Mouse (Mus musculus) kidney, embryonic 16.5 days (tissue): ENCODE measurements at regions not wholly inside any gene's neighbourhood (a gene's known extent, or its start where the extent isn't known, plus 50 kb on each side); places are given as distances from the start of the nearest gene placed in this dataset.
"Not testable (repeated sequence)": the region's sequence is repeated elsewhere in the genome, so short reads cannot be mapped to it uniquely, and the experiment has no call there.

Source experiments
- ATAC-seq: fragments of 200-750 bp; cut with Nextera tagmentation; 2 replicates; pipeline ENCODE4 v1.8.0; 2017; ENCODE audit warnings: moderate TSS enrichment; ENCODE audit not compliant: low FRiP score, low TSS enrichment
- H3K27ac ChIP-seq: fragments of 300-500 bp; sonication (generic); 2 replicates; pipeline ENCODE4 v1.5.1; 2014; ENCODE audit warnings: low read length
- H3K27me3 ChIP-seq: fragments of 300-500 bp; sonication (generic); 2 replicates; pipeline ENCODE4 v1.6.1; 2014; ENCODE audit warnings: low read length, control low read depth, mixed read lengths; ENCODE audit not compliant: insufficient read depth
- H3K36me3 ChIP-seq: fragments of 300-500 bp; sonication (generic); 2 replicates; pipeline ENCODE4 v1.6.1; 2014; ENCODE audit warnings: low read length, control low read depth, mixed read lengths; ENCODE audit not compliant: insufficient read depth
- H3K4me1 ChIP-seq: fragments of 300-500 bp; sonication (generic); 2 replicates; pipeline ENCODE4 v1.6.1; 2014; ENCODE audit warnings: low read length, control low read depth, mixed read lengths; ENCODE audit not compliant: insufficient read depth
- H3K4me2 ChIP-seq: fragments of 300-500 bp; sonication (generic); replicated peaks from 2 replicates; pipeline ENCODE4 v1.6.1; 2014; ENCODE audit warnings: low read depth, low read length
- H3K4me3 ChIP-seq: fragments of 300-500 bp; sonication (generic); 2 replicates; pipeline ENCODE4 v1.5.1; 2014; ENCODE audit warnings: mild to moderate bottlenecking, low read length
- H3K9ac ChIP-seq: fragments of 300-500 bp; sonication (generic); replicated peaks from 2 replicates; pipeline ENCODE4 v1.6.1; 2014; ENCODE audit warnings: low read length
- H3K9me3 ChIP-seq: fragments of 300-500 bp; sonication (generic); 2 replicates; pipeline ENCODE4 v1.6.1; 2016; ENCODE audit warnings: low read length, control low read depth
- WGBS: fragments of 180-500 bp; shearing (Covaris S2); extraction: QIAGEN DNeasy Blood & Tissue Kit; methylation state at CpG from one replicate; pipeline ENCODE4 v1.1.7; 2014; 5-methylcytosine and 5-hydroxymethylcytosine counted together

DNA sequence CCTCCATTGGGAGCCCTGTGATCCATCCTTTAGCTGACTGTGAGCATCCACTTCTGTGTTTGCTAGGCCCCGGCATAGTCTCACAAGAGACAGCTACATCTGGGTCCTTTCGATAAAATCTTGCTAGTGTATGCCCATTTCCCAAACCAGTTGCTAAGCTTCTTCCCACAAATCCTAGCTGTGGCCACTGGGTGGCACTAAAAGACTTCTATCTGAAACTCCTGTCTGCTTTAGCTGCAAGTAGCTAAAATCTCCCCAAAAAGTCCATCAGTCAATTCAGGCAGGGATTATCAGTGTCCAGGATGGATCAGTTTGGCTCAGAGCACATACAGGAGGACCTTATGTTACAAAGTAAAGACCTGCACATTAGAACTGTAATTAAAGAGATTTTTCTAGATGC is 558.3 kb downstream of the Synb start:
- H3K9me3 ChIP-seq, H3K4me1 ChIP-seq, H3K4me2 ChIP-seq, H3K36me3 ChIP-seq, ATAC-seq, H3K9ac ChIP-seq, H3K27me3 ChIP-seq, H3K4me3 ChIP-seq, H3K27ac ChIP-seq: not testable (repeated sequence)
- 26% methylated on average over 2 of the region's 2 CpGs for WGBS

DNA sequence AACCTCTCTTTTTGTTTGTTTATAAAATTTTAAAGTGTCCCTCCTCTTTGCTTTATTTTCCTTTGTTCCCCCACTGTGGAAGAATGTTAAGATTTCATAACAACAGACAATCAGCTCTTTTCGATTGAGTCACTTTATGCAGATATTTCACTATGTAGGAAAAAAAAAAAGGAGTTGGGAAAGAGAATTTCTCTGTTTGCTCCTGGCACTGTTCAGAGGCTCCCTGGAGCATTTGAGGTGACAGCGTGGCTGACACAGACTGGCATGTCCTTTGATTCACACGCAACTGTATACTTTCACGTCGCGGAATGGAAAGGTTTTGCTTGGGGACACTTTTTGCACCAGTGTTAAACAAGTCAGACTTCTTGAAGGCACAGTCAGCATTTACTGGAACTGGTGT is 572.9 kb downstream of the Synb start:
- H3K27ac ChIP-seq: no peak overlapping the region
- H3K9me3 ChIP-seq: no peaks in the 10 kb centered on the region
- no peak overlapping the region for H3K4me2 ChIP-seq
- no peak overlapping the region for H3K9ac ChIP-seq
- H3K4me1 ChIP-seq: no peaks in the 10 kb centered on the region
- H3K4me3 ChIP-seq: no peak overlapping the region
- ATAC-seq: no peak
- H3K36me3 ChIP-seq: no peaks in the 10 kb centered on the region
- 60% methylated on average over 6 of the region's 6 CpGs for WGBS
- H3K27me3 ChIP-seq: no peaks in the 10 kb centered on the region

DNA sequence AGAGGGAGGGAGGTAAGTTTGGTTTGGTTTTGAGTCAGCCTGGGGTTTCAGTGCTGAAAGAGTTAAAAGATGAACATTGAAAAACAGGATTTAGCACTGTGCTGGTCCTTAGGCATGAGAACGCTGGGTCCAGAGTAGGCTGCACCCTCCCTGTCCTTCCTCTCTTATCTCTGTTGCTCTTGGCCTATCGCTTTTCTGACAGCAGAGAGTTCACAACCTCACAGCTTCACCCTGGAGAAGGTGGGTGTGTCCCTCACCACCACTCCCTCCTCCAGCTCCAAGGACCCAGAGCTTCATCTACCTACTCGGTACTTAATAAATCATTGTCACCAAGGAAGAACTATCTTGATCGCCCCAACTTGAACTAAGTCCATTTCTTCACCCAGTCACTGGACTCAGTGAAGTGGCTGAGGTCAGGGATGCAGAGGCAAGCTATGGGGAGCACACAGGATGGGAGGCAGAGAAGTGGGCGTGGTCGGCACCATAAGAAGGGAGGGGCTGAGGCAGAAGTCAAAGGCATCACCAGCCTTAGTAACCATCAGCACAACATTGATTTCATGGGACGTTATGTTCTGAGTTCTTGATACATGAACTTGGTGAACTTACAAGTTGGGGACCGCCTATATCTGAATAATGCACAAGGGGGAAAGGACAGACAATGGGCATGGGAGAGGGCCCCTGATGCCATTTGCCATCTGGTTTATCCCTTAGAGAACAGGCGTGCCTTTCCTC is 574.5 kb downstream of the Synb start:
- Histone ChIP-seq H3K9me3 (no peaks in the 10 kb centered on the region), H3K27ac (no peak overlapping the region), H3K4me2 (no peak overlapping the region), H3K36me3 (no peaks in the 10 kb centered on the region), H3K4me3 (no peak overlapping the region), H3K27me3 (no peaks in the 10 kb centered on the region), H3K4me1 (no peaks in the 10 kb centered on the region), H3K9ac (no peak overlapping the region)
- ATAC-seq: no peak
- WGBS: 83% methylated on average over 9 of the region's 9 CpGs

GRCm38 (mm10) chr14:68718846-68719245 is 575.3 kb downstream of the Synb start:
- Histone ChIP-seq H3K4me3 (no peak overlapping the region), H3K9ac (no peak overlapping the region), H3K9me3 (no peaks in the 10 kb centered on the region), H3K4me2 (no peak overlapping the region), H3K36me3 (no peaks in the 10 kb centered on the region), H3K27ac (no peak overlapping the region), H3K4me1 (no peaks in the 10 kb centered on the region), H3K27me3 (no peaks in the 10 kb centered on the region)
- WGBS: 91% methylated on average over 6 of the region's 6 CpGs
- ATAC-seq: no peak
